In the genomic region with DNA sequence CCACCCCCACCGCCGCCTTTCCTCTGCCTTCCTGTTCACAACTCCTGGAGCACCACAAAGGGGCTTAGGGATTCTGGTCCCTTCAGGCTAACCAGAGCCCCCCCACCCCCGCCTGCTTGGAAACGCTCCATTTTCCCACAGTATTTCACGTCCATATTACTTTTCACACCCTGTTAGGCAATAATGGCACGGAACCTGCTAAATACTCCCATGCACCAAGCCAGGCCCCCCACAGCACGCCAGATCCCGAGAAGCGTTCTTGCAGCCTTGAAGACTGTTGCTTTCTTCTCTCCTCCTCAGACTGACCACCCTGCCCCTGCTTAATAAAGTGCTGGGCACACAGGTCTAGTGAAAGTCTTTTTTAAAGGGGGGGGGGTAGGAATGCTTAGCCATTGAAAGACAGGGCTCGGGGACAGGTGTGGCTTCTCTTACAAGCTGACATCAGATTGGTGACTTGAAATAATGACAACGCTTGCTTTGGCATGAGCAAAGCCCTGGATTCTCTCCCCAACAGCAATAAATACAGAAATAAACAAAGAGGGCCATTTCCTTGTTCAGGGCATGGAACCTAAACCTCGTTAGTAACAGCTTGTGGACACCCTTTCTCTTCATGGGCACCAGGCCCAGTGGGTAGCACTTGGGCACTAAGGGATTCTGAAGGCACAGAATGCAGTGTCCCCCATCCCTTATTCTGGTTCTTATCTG, we compare ENCODE assay signal across 27 mouse cellular contexts. TPM values are rescaled to one million over a fixed set of nuclear protein-coding genes. Genes with fewer than 3 reads are reported as not detected.
DNase-seq lines count a peak whose midpoint lies in the region; ATAC-seq and TF ChIP-seq lines count a peak whose summit lies in the region.
"Had no signal": no experiment of that assay in that cellular context is flagged by ENCODE, and none has a peak within 500 bp of the region (broad histone marks: within the 10 kb centered on the region; RNA-seq: fewer than 3 reads in every experiment).

No protein-coding gene starts in this region.

- H3K4me3 ChIP-seq in heart, embryonic 13.5 days, result no peak overlapping the region
- H3K4me3 ChIP-seq in neural tube, embryonic 15.5 days (replicated peaks), result no peak overlapping the region
- no peak overlapping the region for H3K4me3 ChIP-seq in embryonic facial prominence, embryonic 13.5 days
- no peak overlapping the region for H3K4me3 ChIP-seq in limb, embryonic 14.5 days (replicated peaks; ENCODE audit: low read length)
- H3K4me3 ChIP-seq: embryonic facial prominence, embryonic 15.5 days; forebrain, embryonic 12.5 days had no signal

- WGBS in heart, embryonic 13.5 days, result 50% methylated on average over 10 of the region's 12 CpGs
- WGBS in neural tube, embryonic 15.5 days, result 6% methylated on average over 12 of the region's 12 CpGs
- 9% methylated on average over 10 of the region's 12 CpGs for WGBS in embryonic facial prominence, embryonic 13.5 days
- WGBS in limb, embryonic 14.5 days, result 13% methylated on average over 10 of the region's 12 CpGs

- peak overlapping the region; percentile 77; the same call in 1 of the 2 replicates for H3K4me2 ChIP-seq in heart, embryonic 13.5 days
- H3K4me2 ChIP-seq in neural tube, embryonic 15.5 days, result no peak overlapping the region
- H3K4me2 ChIP-seq in embryonic facial prominence, embryonic 13.5 days, result 0 out of 2 replicates have a peak overlapping the region, but pooled peaks have one; percentile 7
- peak overlapping the region; percentile 61; the same call in 1 of the 2 replicates for H3K4me2 ChIP-seq in limb, embryonic 14.5 days (replicated peaks; ENCODE audit: low read depth, low read length, severe bottlenecking)
- H3K4me2 ChIP-seq: forebrain, embryonic 12.5 days; liver, embryonic 11.5 days had no signal

- no peaks in the 10 kb centered on the region for H3K9me3 ChIP-seq in heart, embryonic 13.5 days
- H3K9me3 ChIP-seq in neural tube, embryonic 15.5 days (replicated peaks), result no peaks in the 10 kb centered on the region
- H3K9me3 ChIP-seq in embryonic facial prominence, embryonic 13.5 days, result no peaks in the 10 kb centered on the region
- no peaks in the 10 kb centered on the region for H3K9me3 ChIP-seq in limb, embryonic 14.5 days (ENCODE audit: control insufficient read depth, low read length)
- H3K9me3 ChIP-seq: embryonic facial prominence, embryonic 15.5 days; forebrain, embryonic 12.5 days; heart, embryonic 15.5 days had no signal

- peaks cover 22% of the 10 kb centered on the region for H3K36me3 ChIP-seq in heart, embryonic 13.5 days
- no peaks in the 10 kb centered on the region for H3K36me3 ChIP-seq in neural tube, embryonic 15.5 days
- H3K36me3 ChIP-seq in embryonic facial prominence, embryonic 13.5 days, result no peaks in the 10 kb centered on the region
- H3K36me3 ChIP-seq in limb, embryonic 14.5 days (ENCODE audit: control insufficient read depth, insufficient read depth, low read length), result no peaks in the 10 kb centered on the region
- H3K36me3 ChIP-seq: embryonic facial prominence, embryonic 15.5 days; forebrain, embryonic 12.5 days; heart, embryonic 15.5 days had no signal

- no peak for DNase-seq in heart, adult 8-10 months (ENCODE audit: low spot score)
- peak; percentile 32 for DNase-seq in neural tube, embryonic 10.5 days (ENCODE audit: extremely low spot score, low spot score)
- DNase-seq in limb, embryonic 14.5 days (ENCODE audit: low spot score), result no peak
- no peak for DNase-seq in thymus, postnatal 36 days
- DNase-seq in ovary, postnatal 14 days (ENCODE audit: low spot score), result no peak
- DNase-seq: cerebellum, adult 2 months; gastrocnemius, postnatal 14 days; kidney, adult 2 months; kidney, postnatal 10 days; lung, adult 18-20 months; lung, postnatal 14 days; thymus, postnatal 4 days had no signal

- ATAC-seq in heart, embryonic 13.5 days (ENCODE audit: extremely low read depth, insufficient number of reproducible peaks, low FRiP score, low TSS enrichment), result no peak
- no peak for ATAC-seq in neural tube, embryonic 15.5 days (ENCODE audit: low FRiP score)
- ATAC-seq in embryonic facial prominence, embryonic 13.5 days (ENCODE audit: insufficient number of reproducible peaks, insufficient read depth, low FRiP score, low TSS enrichment, low read depth), result no peak
- ATAC-seq in limb, embryonic 14.5 days (ENCODE audit: low FRiP score, low read depth), result no peak
- ATAC-seq: inflammation-experienced regulatory T-cells, adult 6 months had no signal

- no peaks in the 10 kb centered on the region; the same call in 1 of the 2 replicates for H3K27me3 ChIP-seq in heart, embryonic 13.5 days (replicated peaks)
- H3K27me3 ChIP-seq in neural tube, embryonic 15.5 days (replicated peaks), result peaks cover 97% of the 10 kb centered on the region
- peaks cover 99% of the 10 kb centered on the region for H3K27me3 ChIP-seq in embryonic facial prominence, embryonic 13.5 days
- H3K27me3 ChIP-seq in limb, embryonic 14.5 days (ENCODE audit: control insufficient read depth, insufficient read depth, low read length), result peaks cover 35% of the 10 kb centered on the region; the same call in 1 of the 2 replicates

- H3K9ac ChIP-seq in heart, embryonic 13.5 days, result peak overlapping the region; percentile 88; the same call in 1 of the 2 replicates
- no peak overlapping the region for H3K9ac ChIP-seq in neural tube, embryonic 15.5 days (replicated peaks)
- no peak overlapping the region for H3K9ac ChIP-seq in embryonic facial prominence, embryonic 13.5 days
- no peak overlapping the region for H3K9ac ChIP-seq in limb, embryonic 14.5 days (ENCODE audit: low read depth, low read length, severe bottlenecking)
- H3K9ac ChIP-seq: embryonic facial prominence, embryonic 15.5 days; forebrain, embryonic 12.5 days; heart, embryonic 15.5 days had no signal

- H3K27ac ChIP-seq in heart, embryonic 13.5 days (replicated peaks), result no peak overlapping the region
- H3K27ac ChIP-seq in neural tube, embryonic 15.5 days (replicated peaks), result no peak overlapping the region
- no peak overlapping the region for H3K27ac ChIP-seq in embryonic facial prominence, embryonic 13.5 days
- H3K27ac ChIP-seq in limb, embryonic 14.5 days (replicated peaks; ENCODE audit: low read depth, low read length), result no peak overlapping the region
- H3K27ac ChIP-seq: embryonic facial prominence, embryonic 15.5 days; forebrain, embryonic 12.5 days had no signal

- no peak for TF ChIP-seq POLR2A in limb, embryonic 14.5 days (IDR thresholded peaks at IDR 0.05; ENCODE audit: borderline replicate concordance, extremely low read depth, insufficient read depth, insufficient read length)

- H3K4me1 ChIP-seq in heart, embryonic 13.5 days, result peaks cover 78% of the 10 kb centered on the region
- peaks cover 9% of the 10 kb centered on the region for H3K4me1 ChIP-seq in neural tube, embryonic 15.5 days
- H3K4me1 ChIP-seq in embryonic facial prominence, embryonic 13.5 days, result peaks cover 11% of the 10 kb centered on the region
- peaks cover 44% of the 10 kb centered on the region for H3K4me1 ChIP-seq in limb, embryonic 14.5 days (ENCODE audit: control insufficient read depth, insufficient read depth, low read length)

RNA-seq across cellular contexts. Expression of a gene that starts 21.8 kb away (rescaled TPM):
- polyA plus RNA-seq in heart, embryonic 13.5 days (2015; fragmentation: Nextera tagmentation; extraction: Ambion mirVana), result 11.6 and 12.0 TPM in 2 replicates
- total RNA-seq in heart, adult 8-10 months (2022), result 10 to 100 TPM; 43.0 to 58.5 (median 52.6) TPM
- polyA plus RNA-seq in neural tube, embryonic 15.5 days (2015; fragmentation: Nextera tagmentation; extraction: Ambion mirVana), result 1.0 TPM in 1 of 2 replicates, not detected in the other
- 2.8 and 8.3 TPM in 2 replicates for polyA plus RNA-seq in embryonic facial prominence, embryonic 13.5 days (2015; fragmentation: Nextera tagmentation; extraction: Ambion mirVana)
- 33.4 and 36.2 TPM in 2 replicates for polyA plus RNA-seq in limb, embryonic 14.5 days (2012; rRNA removed)
- 9.8 and 13.5 TPM in 2 replicates for polyA plus RNA-seq in limb, embryonic 14.5 days (2014; fragmentation: Nextera tagmentation; extraction: Ambion mirVana)
- total RNA-seq: hematopoietic stem cell, adult 5-6 weeks; layer of hippocampus, adult 18-20 months; layer of hippocampus, postnatal 25 days; left cerebral cortex, postnatal 10 days; megakaryocyte, adult 5-6 weeks; monocyte, adult 5-6 weeks had no signal
- polyA plus RNA-seq: cerebellum, adult 2 months; forebrain, embryonic 12.5 days; inflammation-experienced regulatory T-cells, adult 6 months; neural tube, embryonic 14.5 days had no signal
